8 mouse cellular contexts compared by ENCODE assay signal in the genomic region with DNA sequence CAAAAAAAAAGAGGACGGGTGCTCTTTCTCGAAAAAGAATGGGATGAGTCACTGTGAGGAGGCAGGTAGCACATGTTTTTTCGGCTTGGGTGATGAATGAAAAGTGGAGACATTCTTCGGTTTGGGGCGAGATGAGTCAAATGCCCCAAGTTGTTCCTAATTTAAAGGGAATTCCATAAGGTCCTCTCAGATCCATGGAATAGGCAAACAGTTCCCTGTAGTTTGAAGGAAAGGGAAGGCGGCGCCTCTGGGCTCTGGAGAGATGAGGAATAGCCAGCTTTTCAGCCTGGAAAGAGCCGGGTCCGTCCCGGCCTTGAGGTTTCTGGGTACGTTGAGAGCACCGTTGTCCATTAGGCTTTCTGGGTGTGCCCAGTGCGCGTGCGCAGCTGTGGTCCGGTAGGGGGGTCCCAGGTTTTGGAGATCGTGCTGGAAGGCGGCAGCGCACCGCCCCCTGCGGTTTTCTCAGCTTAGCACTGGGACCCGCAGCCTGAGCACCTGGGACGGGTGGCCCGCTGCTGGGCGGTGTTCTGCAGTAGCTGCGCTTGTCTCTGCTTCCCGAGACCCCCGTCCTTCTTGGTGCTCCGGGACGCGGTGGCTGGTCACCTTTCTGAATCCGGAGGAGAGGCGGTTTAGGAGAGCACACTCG. TPM values are rescaled to one million over a fixed set of nuclear protein-coding genes. Genes with fewer than 3 reads are reported as not detected.
A peak's percentile ranks its signal among the peaks of the same experiment; 100 is the strongest.
DNase-seq lines count a peak whose midpoint lies in the region; ATAC-seq lines count a peak whose summit lies in the region.

A gene (plus strand): TSS at position 394 of the 646 bp plus-strand sequence.

- peak within 1 kb of the TSS; percentile 76 for H3K4me3 ChIP-seq in kidney, embryonic 16.5 days (ENCODE audit: low read length)
- H3K4me3 ChIP-seq in liver, embryonic 15.5 days (replicated peaks) = peak within 1 kb of the TSS; percentile 67

- no peaks in the 10 kb centered on the region for H3K9me3 ChIP-seq in kidney, embryonic 16.5 days (ENCODE audit: low read length)
- H3K9me3 ChIP-seq in liver, embryonic 15.5 days (replicated peaks) = no peaks in the 10 kb centered on the region

- under 1% methylated on average over 34 of the region's 34 CpGs for WGBS in kidney, embryonic 16.5 days
- WGBS in liver, embryonic 15.5 days (ENCODE audit: insufficient replicate concordance) = under 1% methylated on average over 34 of the region's 34 CpGs

- peak within 1 kb of the TSS; percentile 92 for H3K27ac ChIP-seq in kidney, embryonic 16.5 days (ENCODE audit: low read length)
- peak within 1 kb of the TSS; percentile 58; the same call in 1 of the 2 replicates for H3K27ac ChIP-seq in liver, embryonic 15.5 days (replicated peaks)

- no peaks in the 10 kb centered on the region for H3K36me3 ChIP-seq in kidney, embryonic 16.5 days (ENCODE audit: insufficient read depth, low read length)
- no peaks in the 10 kb centered on the region for H3K36me3 ChIP-seq in liver, embryonic 15.5 days (replicated peaks)

- H3K27me3 ChIP-seq in kidney, embryonic 16.5 days (ENCODE audit: insufficient read depth, low read length) = peaks cover 11% of the 10 kb centered on the region
- peaks cover 90% of the 10 kb centered on the region for H3K27me3 ChIP-seq in liver, embryonic 15.5 days

- H3K9ac ChIP-seq in kidney, embryonic 16.5 days (replicated peaks; ENCODE audit: low read length) = peak within 1 kb of the TSS; percentile 83
- peak within 1 kb of the TSS; percentile 69 for H3K9ac ChIP-seq in liver, embryonic 15.5 days

- peaks cover 36% of the 10 kb centered on the region for H3K4me1 ChIP-seq in kidney, embryonic 16.5 days (ENCODE audit: insufficient read depth, low read length)
- H3K4me1 ChIP-seq in liver, embryonic 15.5 days (replicated peaks) = peaks cover 54% of the 10 kb centered on the region

- peak within 1 kb of the TSS; percentile 98 for H3K4me2 ChIP-seq in kidney, embryonic 16.5 days (replicated peaks; ENCODE audit: low read depth, low read length)
- H3K4me2 ChIP-seq in liver, embryonic 15.5 days = peak within 1 kb of the TSS; percentile 97

- DNase-seq in spleen, adult 18-20 months = peak; percentile 29 to 48
- no peak for DNase-seq in spleen, postnatal 14 days (ENCODE audit: low spot score in 2 of 2)
- peak; percentile 83 for DNase-seq in cerebellum, adult 9-11 months
- DNase-seq in frontal cortex, postnatal 10 days (ENCODE audit: low spot score in 2 of 2) = peak; percentile 57 to 66
- peak; percentile 33 for DNase-seq in retina, adult 2 months (ENCODE audit: low read depth, low spot score)

- ATAC-seq in kidney, embryonic 16.5 days (ENCODE audit: low FRiP score, low TSS enrichment) = no peak
- no peak for ATAC-seq in liver, embryonic 15.5 days (ENCODE audit: insufficient read depth)
- no peak for ATAC-seq in granulocyte monocyte progenitor cell, adult 5-6 weeks (replicated peaks; ENCODE audit: poor library complexity, severe bottlenecking)

RNA-seq across cellular contexts. Expression of the gene that starts here (rescaled TPM):
- 2.5 and 3.1 TPM in 2 replicates for polyA plus RNA-seq in kidney, embryonic 16.5 days (2015; fragmentation: Nextera tagmentation; extraction: Ambion mirVana)
- 0.13 TPM in 2 replicates for polyA plus RNA-seq in liver, embryonic 15.5 days (2015; fragmentation: Nextera tagmentation; extraction: Ambion mirVana)
- 0.82 and 3.8 TPM in 2 replicates for total RNA-seq in granulocyte monocyte progenitor cell, adult 5-6 weeks (2014; fragmentation: Nextera tagmentation)
- 0.41 and 0.73 TPM in 2 replicates for total RNA-seq in granulocyte monocyte progenitor cell, adult 5-6 weeks (2017)

Comparison
In these comparisons a context has a peak if more than half of its experiments do, and no peak if none do; other contexts are left out.
1. DNase-seq: peak in spleen, adult 18-20 months (2 of 2), cerebellum, adult 9-11 months (single experiment), frontal cortex, postnatal 10 days (2 of 2) and retina, adult 2 months (single experiment); none in spleen, postnatal 14 days (0 of 2).